Mouse (Mus musculus): ENCODE results near the gene Tmx2. TPM values are rescaled to one million over a fixed set of nuclear protein-coding genes. Genes with fewer than 3 reads are reported as not detected.

Gene Tmx2
- polyA plus RNA-seq, 1 experiment, result 71.2 TPM

DNA sequence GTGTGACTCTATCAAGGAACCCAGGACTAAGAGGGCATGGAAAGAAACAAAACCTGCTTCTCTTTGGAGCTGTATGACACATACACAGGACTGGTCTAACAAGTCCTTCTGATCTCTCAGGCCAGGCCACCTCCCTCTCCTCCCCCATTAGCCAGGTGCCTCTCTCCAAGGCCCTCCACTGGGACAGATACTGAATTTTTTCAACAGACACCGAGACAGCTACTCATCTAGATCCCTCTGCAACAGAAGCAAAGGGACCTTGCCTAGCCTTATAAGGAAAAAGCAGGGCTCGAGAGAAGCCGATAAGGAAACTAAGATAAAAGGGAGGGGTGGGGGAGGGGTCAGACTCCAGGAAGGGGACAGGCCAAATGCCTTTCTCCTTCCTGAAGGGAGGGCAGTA, 45.9 kb downstream of the Tmx2 start:
- TF ChIP-seq POLR2A (IDR thresholded peaks at IDR 0.05; ENCODE audit: low read depth, low read length), result no peak
- TF ChIP-seq CTCF (IDR thresholded peaks at IDR 0.05; ENCODE audit: borderline replicate concordance, insufficient read depth, low read length), result no peak
- H3K4me1 ChIP-seq (ENCODE audit: control insufficient read depth, insufficient read depth, low read length), result peaks cover 31% of the 10 kb centered on the region
- H3K27ac ChIP-seq (ENCODE audit: insufficient read depth, low read length), result peak overlapping the region; percentile 77
- no peak overlapping the region for H3K4me3 ChIP-seq (ENCODE audit: insufficient read depth, low read length)

DNA sequence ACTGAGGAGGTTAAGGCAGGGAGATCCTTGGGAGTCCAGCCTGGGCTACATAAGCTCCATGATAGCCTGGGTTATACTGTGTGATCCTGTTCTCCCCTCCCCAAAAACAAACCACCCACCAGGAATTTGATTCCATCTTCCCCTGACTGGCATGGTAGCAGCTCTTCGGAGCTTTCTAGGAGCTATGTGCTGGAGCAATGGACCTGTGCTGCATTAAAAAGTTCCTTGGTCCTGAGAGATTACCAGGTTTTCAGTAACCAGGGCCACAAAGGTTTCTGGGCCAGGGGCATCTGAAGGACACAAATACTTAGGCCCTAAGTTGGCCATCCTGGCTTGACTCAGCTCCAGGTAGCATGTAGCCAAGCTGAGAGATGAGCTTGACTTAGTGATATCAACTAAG, 46.9 kb downstream of the Tmx2 start:
- Histone ChIP-seq H3K27ac (ENCODE audit: insufficient read depth, low read length) (no peak overlapping the region), H3K4me3 (ENCODE audit: insufficient read depth, low read length) (no peak overlapping the region), H3K4me1 (ENCODE audit: control insufficient read depth, insufficient read depth, low read length) (peaks cover 25% of the 10 kb centered on the region)
- TF ChIP-seq POLR2A (IDR thresholded peaks at IDR 0.05; ENCODE audit: low read depth, low read length) (no peak), CTCF (IDR thresholded peaks at IDR 0.05; ENCODE audit: borderline replicate concordance, insufficient read depth, low read length) (no peak)

DNA sequence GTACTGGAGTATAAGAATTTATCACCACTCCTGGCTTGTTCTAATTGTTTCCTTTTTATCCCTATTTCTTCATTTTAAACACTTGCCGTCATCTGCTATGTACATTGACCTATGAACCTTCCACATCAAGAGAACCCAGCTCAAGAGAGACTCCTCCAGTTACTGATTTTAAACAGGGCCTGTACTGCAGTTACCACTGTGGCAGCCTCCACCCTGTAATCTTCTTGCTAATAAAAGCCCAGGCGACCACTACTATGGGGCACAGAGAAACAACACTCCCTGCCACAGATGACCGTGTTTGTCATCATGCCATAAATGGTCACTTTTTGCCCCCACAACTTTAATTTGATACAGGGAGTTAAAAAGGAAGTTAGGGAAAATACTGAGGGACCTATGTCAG, 51.9 kb downstream of the Tmx2 start:
- Histone ChIP-seq H3K4me3 (ENCODE audit: insufficient read depth, low read length) (no peak overlapping the region), H3K4me1 (ENCODE audit: control insufficient read depth, insufficient read depth, low read length) (0 out of 2 replicates have a peak, but pooled peaks cover 2% of the 10 kb centered on the region), H3K27ac (ENCODE audit: insufficient read depth, low read length) (0 out of 2 replicates have a peak overlapping the region, but pooled peaks have one; percentile 3)
- no peak for TF ChIP-seq CTCF (IDR thresholded peaks at IDR 0.05; ENCODE audit: borderline replicate concordance, insufficient read depth, low read length)
- no peak for TF ChIP-seq POLR2A (IDR thresholded peaks at IDR 0.05; ENCODE audit: low read depth, low read length)

DNA sequence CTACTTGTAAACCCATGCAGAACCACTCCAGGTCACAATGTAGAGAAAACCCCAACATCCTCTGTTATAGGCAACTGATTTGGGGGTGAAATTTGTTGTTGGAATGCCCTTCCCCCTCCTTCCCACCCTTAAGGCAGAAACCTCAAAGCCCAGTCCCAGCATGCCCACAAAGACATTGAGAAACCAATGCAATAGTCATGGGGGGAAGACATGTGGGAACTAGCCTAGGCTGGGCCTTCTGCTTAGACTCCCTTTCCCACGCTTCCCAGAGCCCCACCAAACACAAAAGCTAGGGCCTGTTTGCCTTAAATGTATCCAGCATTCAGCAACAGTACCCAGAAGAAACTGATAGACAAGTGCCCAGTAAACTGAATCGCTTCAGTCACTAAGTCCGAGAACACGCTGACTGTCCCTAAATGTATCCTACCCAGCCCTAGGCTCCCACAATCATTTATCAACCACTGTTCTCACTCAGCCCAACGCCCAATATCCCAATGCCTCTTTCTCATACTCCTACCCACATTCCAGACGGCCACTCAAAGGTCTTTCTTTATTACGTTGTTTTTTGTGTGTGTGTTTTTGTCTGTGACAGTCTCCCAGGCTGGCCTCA, 52.5 kb downstream of the Tmx2 start:
- H3K4me3 ChIP-seq (ENCODE audit: insufficient read depth, low read length), result no peak overlapping the region
- H3K27ac ChIP-seq (ENCODE audit: insufficient read depth, low read length), result 0 out of 2 replicates have a peak overlapping the region, but pooled peaks have one; percentile 2
- TF ChIP-seq POLR2A (IDR thresholded peaks at IDR 0.05; ENCODE audit: low read depth, low read length) (no peak), CTCF (IDR thresholded peaks at IDR 0.05; ENCODE audit: borderline replicate concordance, insufficient read depth, low read length) (no peak)
- 0 out of 2 replicates have a peak, but pooled peaks cover 2% of the 10 kb centered on the region for H3K4me1 ChIP-seq (ENCODE audit: control insufficient read depth, insufficient read depth, low read length)

- Histone ChIP-seq H3K27ac (ENCODE audit: insufficient read depth, low read length) (no peak overlapping the region), H3K4me3 (ENCODE audit: insufficient read depth, low read length) (no peak overlapping the region), H3K4me1 (ENCODE audit: control insufficient read depth, insufficient read depth, low read length) (peaks cover 2% of the 10 kb centered on the region; the same call in 1 of the 2 replicates)
- TF ChIP-seq POLR2A (IDR thresholded peaks at IDR 0.05; ENCODE audit: low read depth, low read length), result no peak
- no peak for TF ChIP-seq CTCF (IDR thresholded peaks at IDR 0.05; ENCODE audit: borderline replicate concordance, insufficient read depth, low read length)
Observed at GRCm38 (mm10) chr2:84624201-84624600, 54.7 kb downstream of the Tmx2 start.

DNA sequence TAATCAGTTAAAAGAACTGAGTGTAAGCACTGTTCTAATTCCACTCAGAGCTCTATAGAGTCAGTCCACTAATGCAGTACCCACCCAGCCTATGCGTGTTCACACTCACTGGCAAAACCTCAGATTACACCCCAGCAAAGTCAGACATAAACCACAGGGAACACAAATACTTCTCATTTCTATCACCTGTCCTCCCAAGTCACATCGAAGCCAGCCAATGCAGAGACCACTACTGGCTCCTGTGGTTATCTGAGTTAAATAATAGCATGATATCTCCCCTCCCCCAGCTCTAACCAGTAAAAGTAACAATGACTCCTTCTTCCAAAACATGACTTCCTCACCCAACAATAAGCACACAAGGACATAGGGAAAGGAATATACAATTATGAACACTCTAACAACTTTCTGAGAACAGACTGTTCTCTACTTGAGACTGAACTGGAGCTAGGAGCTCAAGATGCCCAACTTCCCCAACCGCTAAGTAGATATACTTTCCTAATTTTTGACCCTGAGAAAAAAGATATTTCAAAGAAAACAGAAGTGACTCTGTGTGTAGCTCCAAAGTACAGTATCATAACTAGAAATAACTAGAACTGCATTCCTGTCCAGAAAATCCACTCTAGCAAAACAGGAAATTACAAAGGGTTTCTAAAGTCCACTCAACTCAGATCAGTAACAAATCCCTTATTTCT, 55.4 kb downstream of the Tmx2 start:
- Histone ChIP-seq H3K27ac (ENCODE audit: insufficient read depth, low read length) (no peak overlapping the region), H3K4me3 (ENCODE audit: insufficient read depth, low read length) (no peak overlapping the region), H3K4me1 (ENCODE audit: control insufficient read depth, insufficient read depth, low read length) (peaks cover 7% of the 10 kb centered on the region)
- TF ChIP-seq POLR2A (IDR thresholded peaks at IDR 0.05; ENCODE audit: low read depth, low read length) (no peak), CTCF (IDR thresholded peaks at IDR 0.05; ENCODE audit: borderline replicate concordance, insufficient read depth, low read length) (no peak)

DNA sequence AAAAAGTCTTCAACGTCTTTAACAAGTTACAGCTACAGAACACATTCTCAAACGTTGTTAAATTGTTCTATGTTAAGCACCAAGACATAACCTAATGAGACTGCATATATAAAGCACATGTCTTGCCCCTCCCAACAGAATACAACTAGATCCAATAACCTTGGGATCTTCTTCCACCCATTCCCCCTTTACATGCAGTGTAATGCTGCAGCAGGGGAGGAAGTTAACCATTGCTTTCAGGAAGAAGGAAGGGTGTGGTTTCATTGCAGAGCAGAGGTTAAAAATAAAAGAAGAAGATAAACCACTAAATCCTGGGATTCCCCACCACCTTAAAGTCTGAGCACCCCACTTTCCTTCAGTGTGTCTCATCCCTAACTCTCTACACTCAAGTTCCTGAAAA, 56.3 kb downstream of the Tmx2 start:
- H3K4me1 ChIP-seq (ENCODE audit: control insufficient read depth, insufficient read depth, low read length), result peaks cover 7% of the 10 kb centered on the region
- H3K4me3 ChIP-seq (ENCODE audit: insufficient read depth, low read length), result no peak overlapping the region
- H3K27ac ChIP-seq (ENCODE audit: insufficient read depth, low read length), result no peak overlapping the region
- TF ChIP-seq CTCF (IDR thresholded peaks at IDR 0.05; ENCODE audit: borderline replicate concordance, insufficient read depth, low read length) (no peak), POLR2A (IDR thresholded peaks at IDR 0.05; ENCODE audit: low read depth, low read length) (no peak)

Other genes starting within 250 kb of the Tmx2 start
- 71.4 and 91.8 TPM in 2 replicates for gene Tfpi, start 202.4 kb downstream of the Tmx2 start, polyA plus RNA-seq (2011; ENCODE audit: insufficient read length, low read depth, missing spikeins)
- gene Ctnnd1, start 28.4 kb downstream of the Tmx2 start, polyA plus RNA-seq (2011; ENCODE audit: insufficient read length, low read depth, missing spikeins), result 231 and 306 TPM in 2 replicates
- not detected in 2 replicates for gene Btbd18, start 20.1 kb downstream of the Tmx2 start, polyA plus RNA-seq (2011; ENCODE audit: insufficient read length, low read depth, missing spikeins)
- 106 and 122 TPM in 2 replicates for gene Selenoh, start 8.4 kb downstream of the Tmx2 start, polyA plus RNA-seq (2011; ENCODE audit: insufficient read length, low read depth, missing spikeins)
- gene Gm28635, start 1.1 kb downstream of the Tmx2 start, polyA plus RNA-seq (2011; ENCODE audit: insufficient read length, low read depth, missing spikeins), result not detected in 2 replicates
- 21.3 and 28.0 TPM in 2 replicates for gene Med19, start 738 bp downstream of the Tmx2 start, polyA plus RNA-seq (2011; ENCODE audit: insufficient read length, low read depth, missing spikeins)
- 76.6 and 78.8 TPM in 2 replicates for gene Zdhhc5, start 36.0 kb upstream of the Tmx2 start, polyA plus RNA-seq (2011; ENCODE audit: insufficient read length, low read depth, missing spikeins)
- 8.9 and 10.4 TPM in 2 replicates for gene Clp1, start 48.2 kb upstream of the Tmx2 start, polyA plus RNA-seq (2011; ENCODE audit: insufficient read length, low read depth, missing spikeins)
- 1.3 and 4.6 TPM in 2 replicates for gene Ypel4, start 54.9 kb upstream of the Tmx2 start, polyA plus RNA-seq (2011; ENCODE audit: insufficient read length, low read depth, missing spikeins)
- gene Gm19426, start 64.5 kb upstream of the Tmx2 start, polyA plus RNA-seq (2011; ENCODE audit: insufficient read length, low read depth, missing spikeins), result 2.7 and 4.9 TPM in 2 replicates
- 27.3 and 40.2 TPM in 2 replicates for gene Serping1, start 96.3 kb upstream of the Tmx2 start, polyA plus RNA-seq (2011; ENCODE audit: insufficient read length, low read depth, missing spikeins)
- gene Ube2l6, start 119.7 kb upstream of the Tmx2 start, polyA plus RNA-seq (2011; ENCODE audit: insufficient read length, low read depth, missing spikeins), result 17.1 and 17.6 TPM in 2 replicates
- gene Smtnl1, start 143.5 kb upstream of the Tmx2 start, polyA plus RNA-seq (2011; ENCODE audit: insufficient read length, low read depth, missing spikeins), result not detected in 2 replicates
- 25.3 and 31.1 TPM in 2 replicates for gene Timm10, start 147.9 kb upstream of the Tmx2 start, polyA plus RNA-seq (2011; ENCODE audit: insufficient read length, low read depth, missing spikeins)
- 6.6 and 8.7 TPM in 2 replicates for gene Slc43a1, start 159.7 kb upstream of the Tmx2 start, polyA plus RNA-seq (2011; ENCODE audit: insufficient read length, low read depth, missing spikeins)
- gene Rtn4rl2, start 207.6 kb upstream of the Tmx2 start, polyA plus RNA-seq (2011; ENCODE audit: insufficient read length, low read depth, missing spikeins), result 1.2 and 1.3 TPM in 2 replicates

Measured in embryonic fibroblast, embryonic 13.5 days (primary cell).